Mouse (Mus musculus) midbrain, embryonic 14.5 days (tissue): ENCODE measurements around the gene Sh3bgrl2. TPM values are rescaled to one million over a fixed set of nuclear protein-coding genes. Genes with fewer than 3 reads are reported as not detected.
A peak's percentile ranks its signal among the peaks of the same experiment; 100 is the strongest.

Source experiments
- ATAC-seq: fragments of 200-750 bp; cut with Nextera tagmentation; 2 replicates; pipeline ENCODE4 v1.8.0; 2017; ENCODE audit warnings: moderate number of reproducible peaks, moderate library complexity; ENCODE audit not compliant: low FRiP score, low TSS enrichment
- DNase-seq: peaks from one replicate; pipeline ENCODE4 v3.0.0-alpha.2; 2015
- H3K27ac ChIP-seq: fragments of 300-500 bp; sonication (generic); replicated peaks from 2 replicates; pipeline ENCODE4 v1.5.1; 2014; ENCODE audit warnings: mild to moderate bottlenecking, low read depth, low read length, moderate library complexity
- H3K27me3 ChIP-seq: fragments of 300-500 bp; sonication (generic); 2 replicates; pipeline ENCODE4 v1.6.1; 2014; ENCODE audit warnings: low read length, control low read depth, mixed read lengths; ENCODE audit not compliant: control insufficient read depth, insufficient read depth
- H3K36me3 ChIP-seq: fragments of 300-500 bp; sonication (generic); 2 replicates; pipeline ENCODE4 v1.6.1; 2014; ENCODE audit warnings: low read length, control low read depth; ENCODE audit not compliant: control insufficient read depth, insufficient read depth
- H3K4me1 ChIP-seq: fragments of 300-500 bp; sonication (generic); 2 replicates; pipeline ENCODE4 v1.6.1; 2014; ENCODE audit warnings: mild to moderate bottlenecking, antibody characterized with exemption, low read length, control low read depth; ENCODE audit not compliant: control insufficient read depth, insufficient read depth
- H3K4me2 ChIP-seq: fragments of 300-500 bp; sonication (generic); 2 replicates; pipeline ENCODE4 v1.6.1; 2014; ENCODE audit warnings: mild to moderate bottlenecking, low read length, moderate library complexity
- H3K4me3 ChIP-seq: fragments of 300-500 bp; sonication (generic); replicated peaks from 2 replicates; pipeline ENCODE4 v1.5.1; 2014; ENCODE audit warnings: low read depth, low read length
- H3K9ac ChIP-seq: fragments of 300-500 bp; sonication (generic); replicated peaks from 2 replicates; pipeline ENCODE4 v1.6.1; 2014; ENCODE audit warnings: mild to moderate bottlenecking, low read length, moderate library complexity
- H3K9me3 ChIP-seq: fragments of 300-500 bp; sonication (generic); 2 replicates; pipeline ENCODE4 v1.6.1; 2016; ENCODE audit warnings: low read length, control low read depth, mixed read lengths; ENCODE audit not compliant: control insufficient read depth
- WGBS: fragments of 180-500 bp; shearing (Covaris S2); extraction: QIAGEN DNeasy Blood & Tissue Kit; methylation state at CpG from one replicate; pipeline ENCODE4 v1.1.7; 2014; 5-methylcytosine and 5-hydroxymethylcytosine counted together
- polyA plus RNA-seq: library from polyadenylated mRNA; unstranded; fragments of >200 nt; fragmentation: Nextera tagmentation; extraction: Ambion mirVana; gene quantifications from 2 replicates; pipeline ENCODE4 v1.2.1, GENCODE M21; 2014

Sh3bgrl2 gene
- polyA plus RNA-seq, 1 experiment from 2014 or later = 10.7 TPM

DNA sequence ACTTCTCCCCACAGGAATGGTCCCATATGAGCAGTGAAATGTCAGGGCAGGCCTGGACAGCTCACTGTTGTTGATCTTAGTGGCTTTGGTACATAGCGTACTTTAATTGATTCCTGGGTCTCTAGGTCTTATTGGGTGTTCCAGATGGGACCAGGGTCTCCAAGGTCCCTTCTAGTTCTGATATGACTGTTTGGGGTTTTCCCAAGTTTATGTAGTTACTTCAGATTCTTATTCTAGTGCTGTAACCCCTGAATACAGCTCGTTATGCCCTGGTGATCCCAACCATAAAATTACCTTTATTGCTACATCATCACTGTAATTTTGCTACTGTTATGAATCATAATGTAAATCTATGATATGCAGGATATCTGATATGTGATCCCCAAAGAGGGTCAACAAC lies 98.1 kb downstream of the Sh3bgrl2 start:
- no peak overlapping the region for H3K4me3 ChIP-seq
- no peaks in the 10 kb centered on the region for H3K27me3 ChIP-seq
- no peak overlapping the region for H3K4me2 ChIP-seq
- ATAC-seq (no peak), DNase-seq (no peak)
- no peak overlapping the region for H3K9ac ChIP-seq
- WGBS = 94% methylated on average over 2 of the region's 2 CpGs
- H3K4me1 ChIP-seq = peaks cover 25% of the 10 kb centered on the region
- H3K36me3 ChIP-seq = no peaks in the 10 kb centered on the region
- H3K9me3 ChIP-seq = no peaks in the 10 kb centered on the region
- H3K27ac ChIP-seq = no peak overlapping the region

DNA sequence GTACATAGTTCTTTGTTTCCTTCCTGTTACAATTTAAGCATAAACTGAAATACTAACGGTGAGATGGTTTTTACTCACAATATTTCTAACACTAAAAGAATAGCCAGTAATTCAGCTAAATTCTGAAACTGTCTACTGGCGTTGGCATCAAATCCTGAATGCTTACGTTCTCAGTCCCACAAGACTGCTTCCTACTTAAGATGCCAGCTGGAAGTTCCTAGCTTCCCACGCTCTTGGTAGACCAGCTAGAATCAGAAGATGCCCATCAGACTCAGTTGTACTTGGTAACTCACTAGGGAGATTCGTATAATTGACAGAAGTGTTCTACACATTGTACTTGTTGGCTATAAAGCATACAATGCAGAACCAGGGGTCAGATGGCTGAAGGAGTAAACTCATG lies 98.6 kb downstream of the Sh3bgrl2 start:
- Histone ChIP-seq H3K27ac (no peak overlapping the region), H3K4me2 (no peak overlapping the region), H3K36me3 (no peaks in the 10 kb centered on the region), H3K4me3 (no peak overlapping the region), H3K9me3 (no peaks in the 10 kb centered on the region), H3K9ac (no peak overlapping the region), H3K4me1 (peaks cover 25% of the 10 kb centered on the region), H3K27me3 (no peaks in the 10 kb centered on the region)
- ATAC-seq (no peak), DNase-seq (no peak)
- 85% methylated on average over 5 of the region's 5 CpGs for WGBS

DNA sequence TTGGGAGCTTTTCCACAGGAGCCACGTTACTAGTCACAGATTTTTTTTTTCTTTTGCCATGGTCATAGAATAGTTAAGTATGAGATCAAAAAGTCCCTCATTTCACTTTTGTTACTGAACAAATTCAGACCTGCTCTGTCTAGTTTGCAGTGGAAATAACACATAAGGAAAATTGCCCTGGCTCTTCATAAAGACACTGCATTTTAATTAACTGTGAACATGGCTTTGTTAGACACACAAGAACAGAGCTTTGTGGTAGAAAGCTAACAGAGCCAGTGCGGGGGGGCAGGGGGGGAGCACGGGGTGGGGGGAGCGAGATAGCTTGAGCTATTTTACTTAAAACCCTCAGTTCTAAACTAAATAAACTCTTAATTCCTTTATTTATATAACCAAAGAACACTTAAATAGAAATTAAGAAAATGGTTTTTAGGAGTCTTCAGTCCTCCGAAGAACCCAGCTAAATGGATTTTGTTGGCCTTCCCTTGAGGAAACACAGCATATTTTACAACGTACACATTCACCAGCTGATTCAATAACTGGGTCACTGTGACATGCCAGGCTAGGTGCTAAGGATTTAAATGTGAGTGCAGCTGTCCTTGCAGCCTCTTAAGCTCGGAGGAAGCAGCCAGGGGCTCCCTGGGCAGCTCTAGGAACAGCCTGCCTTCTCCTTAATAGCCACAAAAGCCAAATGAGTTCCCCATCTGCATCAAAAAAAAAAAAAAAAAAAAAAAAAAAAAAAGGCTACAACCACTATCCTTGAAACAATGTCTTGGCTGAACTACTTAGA lies 100.0 kb downstream of the Sh3bgrl2 start:
- Histone ChIP-seq H3K4me3 (no peak overlapping the region), H3K9me3 (no peaks in the 10 kb centered on the region), H3K4me2 (no peak overlapping the region), H3K27me3 (no peaks in the 10 kb centered on the region), H3K9ac (no peak overlapping the region), H3K27ac (peak overlapping the region; percentile 57; the same call in 1 of the 2 replicates), H3K36me3 (no peaks in the 10 kb centered on the region), H3K4me1 (peaks cover 24% of the 10 kb centered on the region)
- DNase-seq (peak; percentile 42), ATAC-seq (no peak)
- 18% methylated on average over 7 of the region's 7 CpGs for WGBS

DNA sequence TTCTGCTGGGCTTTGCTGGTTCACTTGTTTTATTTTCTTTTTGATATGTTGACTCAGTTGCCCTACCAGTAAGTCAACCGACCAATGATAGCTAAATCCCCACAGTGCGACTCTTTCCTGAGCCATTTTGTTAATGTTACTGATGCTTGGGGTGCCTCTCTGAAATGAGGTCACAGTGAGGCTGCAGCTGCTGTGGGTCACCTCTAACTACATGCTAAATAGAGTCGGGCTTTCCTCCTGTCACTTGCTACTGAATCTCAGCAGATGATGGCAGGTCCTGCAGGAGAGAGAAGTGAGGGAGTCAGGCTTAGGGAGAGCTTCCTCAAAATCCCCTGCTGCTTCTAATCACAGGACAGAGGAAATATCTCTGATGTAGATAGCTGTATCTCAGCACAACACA lies 100.6 kb downstream of the Sh3bgrl2 start:
- Histone ChIP-seq H3K27ac (peak overlapping the region; percentile 57; the same call in 1 of the 2 replicates), H3K36me3 (no peaks in the 10 kb centered on the region), H3K27me3 (no peaks in the 10 kb centered on the region), H3K4me1 (peaks cover 18% of the 10 kb centered on the region), H3K9me3 (no peaks in the 10 kb centered on the region), H3K4me2 (no peak overlapping the region), H3K4me3 (no peak overlapping the region), H3K9ac (no peak overlapping the region)
- ATAC-seq (peak; percentile 18; the same call in 1 of the 2 replicates), DNase-seq (no peak)
- WGBS = 10% methylated on average over 3 of the region's 3 CpGs

DNA sequence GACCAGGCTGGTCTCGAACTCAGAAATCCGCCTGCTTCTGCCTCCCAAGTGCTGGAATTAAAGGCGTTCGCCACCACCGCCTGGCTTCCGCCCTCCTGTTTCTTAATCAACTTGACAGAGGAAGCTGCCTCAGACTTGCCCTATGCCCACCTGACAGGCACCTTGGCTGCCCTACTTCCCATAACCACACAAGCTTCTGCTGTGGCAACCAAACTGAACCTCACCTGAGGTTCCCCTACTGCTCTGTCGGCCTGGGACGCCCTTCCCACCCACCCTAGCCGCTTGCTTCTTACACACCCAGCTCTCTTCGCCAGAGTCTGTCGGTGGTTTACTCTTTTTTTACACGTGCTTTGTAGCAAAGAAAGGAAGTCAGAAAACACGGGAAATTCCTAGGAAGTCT lies 103.9 kb downstream of the Sh3bgrl2 start:
- ATAC-seq (no peak), DNase-seq (no peak)
- Histone ChIP-seq H3K4me3 (no peak overlapping the region), H3K27ac (no peak overlapping the region), H3K9ac (no peak overlapping the region), H3K4me2 (no peak overlapping the region), H3K36me3 (no peaks in the 10 kb centered on the region), H3K9me3 (no peaks in the 10 kb centered on the region), H3K4me1 (peaks cover 12% of the 10 kb centered on the region; the same call in 1 of the 2 replicates), H3K27me3 (no peaks in the 10 kb centered on the region)
- WGBS = 88% methylated on average over 13 of the region's 13 CpGs

DNA sequence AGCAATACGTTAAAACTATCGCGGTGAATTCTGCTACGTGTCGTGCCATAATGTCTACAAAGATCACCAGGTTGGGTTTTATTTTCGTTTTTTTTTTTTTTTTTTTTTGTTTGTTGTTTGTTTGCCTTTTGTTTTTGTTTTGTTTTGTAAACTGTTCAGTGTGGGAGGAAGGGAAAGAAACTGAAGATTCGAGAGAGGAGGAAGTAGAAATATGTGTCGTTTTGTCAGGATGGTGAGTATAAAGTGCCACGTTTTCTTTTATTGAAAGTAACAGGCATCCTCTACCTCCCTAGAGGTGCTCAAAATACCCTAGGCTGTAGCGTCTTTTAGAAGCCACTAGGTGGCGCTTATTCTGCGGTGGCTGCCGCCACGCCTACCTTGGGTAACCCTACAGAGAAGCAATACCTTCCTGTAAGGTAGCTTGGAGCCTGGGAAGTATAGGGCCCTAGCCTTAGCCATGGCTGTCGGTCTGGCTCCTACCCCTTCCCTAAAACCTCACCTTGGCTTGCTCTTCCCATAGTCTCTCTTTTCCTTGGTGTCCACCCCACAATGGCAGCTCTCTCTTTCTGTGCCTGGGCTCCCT lies 104.6 kb downstream of the Sh3bgrl2 start:
- DNase-seq (peak; percentile 35), ATAC-seq (no peak)
- no peak overlapping the region for H3K9ac ChIP-seq
- H3K4me3 ChIP-seq = no peak overlapping the region
- H3K9me3 ChIP-seq = no peaks in the 10 kb centered on the region
- no peak overlapping the region for H3K27ac ChIP-seq
- H3K27me3 ChIP-seq = no peaks in the 10 kb centered on the region
- peaks cover 12% of the 10 kb centered on the region; the same call in 1 of the 2 replicates for H3K4me1 ChIP-seq
- no peaks in the 10 kb centered on the region for H3K36me3 ChIP-seq
- WGBS = 30% methylated on average over 15 of the region's 15 CpGs
- no peak overlapping the region for H3K4me2 ChIP-seq

DNA sequence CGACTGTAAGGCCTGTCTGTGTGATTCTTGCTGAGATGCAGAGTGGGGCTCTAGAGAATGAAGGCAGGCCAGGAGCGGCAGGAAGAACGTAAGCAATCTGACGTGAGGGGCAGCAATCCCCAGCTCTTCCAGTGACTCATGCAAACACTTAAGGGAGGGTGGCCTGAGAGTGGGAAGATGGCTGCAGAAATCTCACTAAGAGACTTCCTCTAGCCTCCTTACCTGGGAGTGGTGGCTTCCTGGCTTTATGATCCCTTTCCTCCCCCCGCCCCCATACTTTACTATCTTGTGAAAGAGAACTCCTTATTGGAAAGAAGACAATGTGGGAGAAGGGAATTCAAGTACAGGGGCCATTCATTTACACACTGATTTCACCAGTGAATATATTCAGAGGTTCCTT lies 106.5 kb downstream of the Sh3bgrl2 start:
- Histone ChIP-seq H3K9me3 (no peaks in the 10 kb centered on the region), H3K4me3 (no peak overlapping the region), H3K27ac (no peak overlapping the region), H3K4me2 (no peak overlapping the region), H3K27me3 (no peaks in the 10 kb centered on the region), H3K9ac (no peak overlapping the region), H3K36me3 (no peaks in the 10 kb centered on the region), H3K4me1 (no peaks in the 10 kb centered on the region)
- no peak for DNase-seq
- WGBS = 78% methylated on average over 5 of the region's 5 CpGs
- ATAC-seq = no peak

DNA sequence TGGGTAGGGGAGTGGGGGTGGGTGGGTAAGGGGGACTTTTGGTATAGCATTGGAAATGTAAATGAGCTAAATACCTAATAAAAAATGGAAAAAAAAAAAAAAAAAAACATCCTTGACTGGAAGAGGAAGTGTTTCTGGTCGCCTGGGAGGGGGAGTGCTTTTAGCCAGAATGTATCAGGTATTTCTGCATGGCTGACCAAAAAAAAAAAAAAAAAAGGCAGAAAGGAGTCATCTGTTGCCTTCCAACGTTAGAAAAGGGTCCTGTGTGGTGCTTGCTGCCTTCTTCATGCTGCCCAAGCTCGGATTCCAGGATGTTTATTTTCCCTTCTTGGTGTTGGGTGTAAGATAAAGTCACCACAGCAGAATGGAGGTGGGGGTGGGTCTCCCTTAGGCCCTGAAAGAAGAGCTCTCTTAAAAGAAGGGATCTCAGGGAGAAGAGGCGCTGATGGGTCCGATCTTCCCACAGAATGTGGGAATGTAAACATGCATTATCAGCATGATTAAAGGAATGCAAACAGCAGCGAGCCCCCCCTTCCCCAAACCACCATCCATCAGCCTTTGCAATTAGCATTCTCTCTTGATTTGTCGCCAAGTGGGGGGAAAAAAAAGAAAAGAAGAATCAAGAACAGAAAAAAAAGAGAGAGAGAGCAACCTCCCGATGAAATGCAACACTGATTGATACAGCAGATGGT lies 109.0 kb downstream of the Sh3bgrl2 start:
- ATAC-seq = peak; percentile 11; the same call in 1 of the 2 replicates

More for the DNA sequence above, 109.0 kb downstream of the Sh3bgrl2 start:
- H3K36me3 ChIP-seq = no peaks in the 10 kb centered on the region
- no peak overlapping the region for H3K27ac ChIP-seq
- no peaks in the 10 kb centered on the region for H3K9me3 ChIP-seq
- no peak overlapping the region for H3K4me3 ChIP-seq
- WGBS = 40% methylated on average over 8 of the region's 8 CpGs
- no peaks in the 10 kb centered on the region for H3K27me3 ChIP-seq
- H3K4me1 ChIP-seq = no peaks in the 10 kb centered on the region
- 0 out of 2 replicates have a peak overlapping the region, but pooled peaks have one; percentile 1 for H3K4me2 ChIP-seq
- no peak overlapping the region for H3K9ac ChIP-seq
- no peak for DNase-seq
